Mouse (Mus musculus) small intestine, adult 2 months (tissue): ENCODE results near the gene Zcchc14.

Experiments used
- CTCF ChIP-seq: fragments of 200-500 bp; IDR thresholded peaks from 2 replicates; pipeline ENCODE4 v1.5.1; 2012; ENCODE audit warnings: low read depth, mild to moderate bottlenecking, control low read depth, inconsistent platforms, low read length, moderate library complexity, mixed read lengths; ENCODE audit not compliant: insufficient replicate concordance, insufficient read length; ENCODE audit errors: extremely low read depth
- POLR2A ChIP-seq: fragments of 200-500 bp; IDR thresholded peaks from 2 replicates; pipeline ENCODE4 v1.6.1; 2012; ENCODE audit warnings: low read depth, mild to moderate bottlenecking, control low read depth, inconsistent platforms, low read length, moderate library complexity

DNA sequence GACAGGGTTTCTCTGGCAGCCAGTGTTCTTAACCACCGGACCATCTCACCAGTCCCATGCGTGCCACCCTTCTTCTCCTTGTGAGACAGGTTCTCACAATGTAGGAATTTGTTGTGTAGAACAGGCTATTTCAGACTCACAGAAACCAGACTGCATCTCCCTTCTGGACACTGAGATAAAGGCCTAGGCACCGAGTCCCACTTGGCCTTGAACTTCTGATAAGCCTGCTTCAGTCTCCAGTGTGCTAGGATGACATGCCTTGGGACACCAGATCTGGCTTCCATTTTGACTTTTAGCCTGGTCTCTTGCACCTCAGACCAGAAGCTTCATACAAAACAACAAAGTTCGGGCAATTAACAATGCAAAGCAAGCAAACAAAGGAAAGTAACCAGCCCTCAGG is 64.0 kb downstream of the Zcchc14 start:
- TF ChIP-seq CTCF (no peak), POLR2A (no peak)
